Mouse (Mus musculus) lung, postnatal 0 days (tissue): ENCODE results near the gene Olfr6.
"Not testable (repeated sequence)": the region's sequence is repeated elsewhere in the genome, so short reads cannot be mapped to it uniquely, and the experiment has no call there.

Experiments
- CTCF ChIP-seq: IDR thresholded peaks from 2 replicates; pipeline ENCODE4 v1.5.1; 2016; ENCODE audit warnings: antibody characterized with exemption, mild to moderate bottlenecking
- EP300 ChIP-seq: IDR thresholded peaks from 2 replicates; pipeline ENCODE4 v1.6.1; 2016; ENCODE audit warnings: antibody characterized with exemption, mild to moderate bottlenecking, control low read depth

DNA sequence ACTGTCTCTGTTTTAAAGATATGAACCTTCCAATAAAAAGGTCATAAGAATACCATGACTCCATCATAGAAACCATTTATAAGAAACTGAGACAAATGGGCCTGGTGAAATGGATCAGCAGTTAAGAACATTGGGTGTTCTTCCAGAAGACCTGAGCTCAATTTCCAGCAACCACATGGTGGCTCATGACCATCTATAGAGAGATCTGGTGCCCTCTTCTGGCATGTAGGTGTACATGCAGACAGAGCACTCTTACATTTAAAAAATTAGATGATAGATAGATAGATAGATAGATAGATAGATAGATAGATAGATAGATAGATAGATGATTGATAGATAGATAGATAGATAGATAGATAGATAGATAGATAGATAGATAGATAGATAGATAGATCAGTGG lies 3.8 kb upstream of the Olfr6 start:
- TF ChIP-seq CTCF, EP300: not testable (repeated sequence)
